Mouse (Mus musculus) MEL (cell line): ENCODE results near the gene Efcc1. TPM values are rescaled to one million over a fixed set of nuclear protein-coding genes. Genes with fewer than 3 reads are reported as not detected.

ENCODE experiments used
- DNase-seq: peaks from one replicate; pipeline ENCODE4 v3.0.0; 2011; ENCODE audit warnings: low read depth, low spot score
- H3K27ac ChIP-seq: 2 replicates; pipeline ENCODE4 v1.5.1; 2012; ENCODE audit warnings: low read depth, mild to moderate bottlenecking, control low read depth, low read length, moderate library complexity; ENCODE audit not compliant: control insufficient read depth
- H3K27me3 ChIP-seq, 2 experiments: fragments of 150-350 bp in 1 of 2; sonication (generic) in 1 of 2; 2 replicates each; pipeline ENCODE4 v1.6.1; 2012; ENCODE audit warnings: low read length in 2 of 2, mild to moderate bottlenecking in 2 of 2, improper control_type of control experiment in 1 of 2, moderate library complexity in 1 of 2; ENCODE audit not compliant: insufficient read depth in 2 of 2, control insufficient read depth in 1 of 2
- H3K36me3 ChIP-seq, 2 experiments: 2 replicates each; pipeline ENCODE4 v1.6.1; 2012 to 2014; ENCODE audit warnings: low read length in 2 of 2, improper control_type of control experiment in 1 of 2, inconsistent platforms in 1 of 2, mild to moderate bottlenecking in 1 of 2; ENCODE audit not compliant: insufficient read depth in 2 of 2, control insufficient read depth in 1 of 2
- H3K4me1 ChIP-seq, 2 experiments: fragments of 150-350 bp in 1 of 2; sonication (generic) in 1 of 2; 2 replicates each; pipeline ENCODE4 v1.6.1; 2012; ENCODE audit warnings: low read length in 2 of 2, improper control_type of control experiment in 1 of 2, mild to moderate bottlenecking in 1 of 2; ENCODE audit not compliant: insufficient read depth in 2 of 2, control insufficient read depth in 1 of 2
- H3K4me3 ChIP-seq, 2 experiments: fragments of 150-350 bp in 1 of 2; sonication (generic) in 1 of 2; 2 replicates each; pipeline ENCODE4 v1.5.1; 2012; ENCODE audit warnings: low read depth in 2 of 2, low read length in 2 of 2, mild to moderate bottlenecking in 2 of 2, moderate library complexity in 2 of 2, control low read depth in 1 of 2, improper control_type of control experiment in 1 of 2; ENCODE audit not compliant: control insufficient read depth in 1 of 2, insufficient read depth in 1 of 2
- H3K79me2 ChIP-seq: 2 replicates; pipeline ENCODE4 v1.6.1; 2012; ENCODE audit warnings: mild to moderate bottlenecking, low read length, moderate library complexity; ENCODE audit not compliant: control insufficient read depth, poor library complexity, insufficient read depth
- H3K9ac ChIP-seq: 2 replicates; pipeline ENCODE4 v1.6.1; 2012; ENCODE audit warnings: low read depth, mild to moderate bottlenecking, control low read depth, low read length, moderate library complexity; ENCODE audit not compliant: control insufficient read depth, poor library complexity, severe bottlenecking
- H3K9me3 ChIP-seq: fragments of 150-350 bp; sonication (generic); replicated peaks from 2 replicates; pipeline ENCODE4 v1.6.1; 2012; ENCODE audit warnings: mild to moderate bottlenecking, low read length, improper control_type of control experiment, moderate library complexity; ENCODE audit not compliant: insufficient read depth
- ELF1 ChIP-seq: IDR thresholded peaks from 2 replicates; pipeline ENCODE4 v1.6.1; 2014; ENCODE audit warnings: low read depth, mild to moderate bottlenecking, inconsistent platforms, low read length, improper control_type of control experiment, moderate library complexity
- EP300 ChIP-seq, 2 experiments: IDR thresholded peaks; 2 replicates each; pipeline ENCODE4 v1.6.1; 2011; ENCODE audit warnings: improper control_type of control experiment in 2 of 2, low read length in 2 of 2, low read depth in 1 of 2, mild to moderate bottlenecking in 1 of 2
- ETS1 ChIP-seq: IDR thresholded peaks from 2 replicates; pipeline ENCODE4 v1.6.1; 2012; ENCODE audit warnings: low read depth, mild to moderate bottlenecking, inconsistent platforms, low read length, improper control_type of control experiment, moderate library complexity
- MAZ ChIP-seq: IDR thresholded peaks from 2 replicates; pipeline ENCODE4 v1.6.1; 2012; ENCODE audit warnings: low read depth, mild to moderate bottlenecking, inconsistent platforms, low read length, improper control_type of control experiment
- NELFE ChIP-seq: IDR thresholded peaks from 2 replicates; pipeline ENCODE4 v1.6.1; 2011; ENCODE audit warnings: low read depth, low read length, improper control_type of control experiment
- POLR2A ChIP-seq, 2 experiments: IDR thresholded peaks; 2 replicates each; pipeline ENCODE4 v1.6.1; 2011 to 2012; ENCODE audit warnings: low read length in 2 of 2, mild to moderate bottlenecking in 2 of 2, control low read depth in 1 of 2, improper control_type of control experiment in 1 of 2, low read depth in 1 of 2, moderate library complexity in 1 of 2; ENCODE audit not compliant: control insufficient read depth in 1 of 2, insufficient read depth in 1 of 2, poor library complexity in 1 of 2
- POLR2AphosphoS5 ChIP-seq: IDR thresholded peaks from 2 replicates; pipeline ENCODE4 v1.6.1; 2012; ENCODE audit warnings: low read depth, borderline replicate concordance, mild to moderate bottlenecking, inconsistent platforms, low read length, moderate library complexity, mixed read lengths
- SIN3A ChIP-seq: IDR thresholded peaks from 2 replicates; pipeline ENCODE4 v1.6.1; 2012; ENCODE audit warnings: low read length, improper control_type of control experiment, inconsistent platforms
- SMC3 ChIP-seq: IDR thresholded peaks from 2 replicates; pipeline ENCODE4 v1.6.1; 2011; ENCODE audit warnings: low read depth, low read length, improper control_type of control experiment
- TAL1 ChIP-seq: IDR thresholded peaks from 2 replicates; pipeline ENCODE4 v1.6.1; 2012; ENCODE audit warnings: mild to moderate bottlenecking, inconsistent platforms, low read length, moderate library complexity, mixed read lengths
- TCF12 ChIP-seq: IDR thresholded peaks from 2 replicates; pipeline ENCODE4 v1.6.1; 2014; ENCODE audit warnings: low read depth, mild to moderate bottlenecking, inconsistent platforms, low read length, improper control_type of control experiment, moderate library complexity
- UBTF ChIP-seq: IDR thresholded peaks from 2 replicates; pipeline ENCODE4 v1.6.1; 2012; ENCODE audit warnings: low read depth, mild to moderate bottlenecking, inconsistent platforms, low read length, improper control_type of control experiment, moderate library complexity, borderline replicate concordance; ENCODE audit not compliant: insufficient read depth
- USF2 ChIP-seq, 2 experiments: IDR thresholded peaks; 2 replicates each; pipeline ENCODE4 v1.6.1; 2011 to 2012; ENCODE audit warnings: improper control_type of control experiment in 2 of 2, low read length in 2 of 2, borderline replicate concordance in 1 of 2, inconsistent platforms in 1 of 2, low read depth in 1 of 2, mild to moderate bottlenecking in 1 of 2; ENCODE audit not compliant: insufficient read depth in 1 of 2
- polyA plus RNA-seq, 2 experiments: library from polyadenylated mRNA; stranded (reverse) in 1 of 2; unstranded in 1 of 2; fragments of >175 nt in 1 of 2; fragments of >200 nt in 1 of 2; gene quantifications; 2 replicates each; pipeline versions ENCODE4 v1.2.1 to v1.2.4; 2012; ENCODE audit warnings: low replicate concordance in 2 of 2, low read depth in 1 of 2; ENCODE audit not compliant: insufficient read length in 2 of 2, insufficient read depth in 1 of 2, missing spikeins in 1 of 2
- total RNA-seq: library from RNA; depleted of rRNA; stranded (reverse); fragments of 300-350 nt; gene quantifications from 2 replicates; pipeline ENCODE4 v1.2.3, GENCODE M21; 2012

The Efcc1 gene
- total and polyA plus RNA-seq, 3 experiments = 0.27 to 1.2 TPM; not detected in 1

DNA sequence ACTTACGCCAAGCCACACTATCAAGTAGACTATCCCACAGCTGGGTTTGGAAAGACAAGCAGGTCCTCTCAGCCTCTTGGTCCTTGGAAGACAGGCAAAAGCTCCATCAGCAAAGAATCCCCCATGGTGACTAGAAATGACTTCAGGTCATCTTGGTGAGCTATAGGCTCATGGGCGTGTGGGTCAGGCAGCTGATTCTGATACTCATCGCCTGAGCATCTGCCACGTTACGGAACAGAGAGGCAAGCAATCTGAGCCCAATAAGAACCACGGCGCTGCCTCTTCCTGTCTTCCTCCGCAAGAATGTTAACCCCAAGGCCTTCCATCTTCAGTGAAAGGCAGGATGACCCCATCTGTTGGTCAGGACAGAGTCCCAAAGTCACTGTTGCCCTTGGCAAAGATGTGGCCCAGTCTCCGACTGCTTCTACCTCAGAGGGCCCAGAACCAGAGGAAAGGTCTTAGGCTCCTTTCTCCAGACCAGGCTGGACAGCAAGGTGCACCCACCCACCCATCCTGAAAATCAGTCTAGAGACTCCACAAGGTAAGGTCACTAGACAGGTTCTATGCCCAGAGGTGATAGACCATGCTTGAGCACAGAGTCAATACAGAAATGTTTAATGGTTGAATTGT lies 57.7 kb downstream of the Efcc1 start:
- no peak overlapping the region for H3K27ac ChIP-seq
- TF ChIP-seq ELF1 (no peak), POLR2AphosphoS5 (no peak), POLR2A (IDR thresholded peaks at IDR 0.05; ENCODE audit: control insufficient read depth in 1 of 2, insufficient read depth in 1 of 2, low read depth in 1 of 2, low read length in 2 of 2, poor library complexity in 1 of 2) (no peak), TAL1 (no peak), USF2 (IDR thresholded peaks at IDR 0.05; ENCODE audit: borderline replicate concordance in 1 of 2, insufficient read depth in 1 of 2, low read depth in 1 of 2, low read length in 2 of 2) (no peak), UBTF (no peak), SMC3 (no peak)
- TF ChIP-seq, all 39 proteins: peak for 0
- Histone ChIP-seq H3K4me1 (peaks cover 30 to 40% of the 10 kb centered on the region in 2 experiments), H3K36me3 (peaks cover 0 to 29% of the 10 kb centered on the region in 2 experiments; a peak in 2 of 4 replicates), H3K79me2 (no peaks in the 10 kb centered on the region), H3K4me3 (no peak overlapping the region), H3K27me3 (no peaks in the 10 kb centered on the region), H3K9ac (no peak overlapping the region), H3K9me3 (no peaks in the 10 kb centered on the region)
- DNase-seq = no peak

DNA sequence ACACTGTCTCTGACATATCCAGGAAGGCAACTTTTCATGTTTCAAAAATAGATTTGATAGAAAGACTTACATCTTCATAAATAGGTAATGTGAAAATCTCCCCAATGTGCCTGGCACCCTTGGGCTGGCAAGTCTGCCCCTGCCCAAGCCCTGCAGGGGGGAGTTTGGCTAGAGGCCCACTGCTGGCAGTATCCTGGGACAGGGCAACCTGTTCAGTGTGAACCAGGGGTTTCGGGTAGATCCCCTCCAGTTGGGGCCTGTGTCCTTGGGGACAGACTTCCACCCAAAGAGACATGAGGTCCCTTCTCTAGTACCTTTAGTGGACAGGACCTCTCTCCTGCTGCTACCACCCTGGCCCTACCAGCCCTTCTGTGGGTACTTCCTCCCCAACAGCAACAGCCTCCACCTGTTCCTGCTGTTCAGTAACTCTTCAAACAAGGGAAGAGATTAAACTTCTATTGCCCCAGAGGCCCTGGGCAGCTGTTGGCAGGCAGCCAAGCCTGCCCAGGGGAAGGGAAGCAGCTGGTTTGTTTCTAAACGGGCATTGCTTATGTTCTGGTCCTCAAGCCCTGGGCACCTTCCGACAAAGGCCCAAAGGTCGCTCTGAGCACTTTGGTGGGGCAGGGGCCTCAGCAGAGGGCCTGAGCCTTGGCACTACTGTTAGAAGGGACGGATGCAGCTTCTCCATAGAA lies 58.4 kb downstream of the Efcc1 start:
- Histone ChIP-seq H3K4me1 (peaks cover 30 to 40% of the 10 kb centered on the region in 2 experiments), H3K27ac (no peak overlapping the region), H3K4me3 (no peak overlapping the region), H3K36me3 (peaks cover 0 to 28% of the 10 kb centered on the region in 2 experiments; a peak in 2 of 4 replicates), H3K9ac (no peak overlapping the region), H3K27me3 (no peaks in the 10 kb centered on the region), H3K9me3 (no peaks in the 10 kb centered on the region), H3K79me2 (no peaks in the 10 kb centered on the region)
- TF ChIP-seq MAZ (no peak), POLR2AphosphoS5 (no peak), ETS1 (peak; percentile 66), TCF12 (peak; percentile 51), EP300 (IDR thresholded peaks at IDR 0.05; ENCODE audit: low read depth in 1 of 2, low read length in 2 of 2) (peak; percentile 39 to 43; a peak in 2 of 4 replicates), NELFE (no peak), SIN3A (peak; percentile 31; the same call in 1 of the 2 replicates)
- DNase-seq = peak; percentile 41
